8 mouse cellular contexts compared by ENCODE assay signal in genomic region chr4:136970939-136971338, GRCm38 (mm10). TPM values are rescaled to one million over a fixed set of nuclear protein-coding genes. Genes with fewer than 3 reads are reported as not detected.
DNase-seq lines count a peak whose midpoint lies in the region; ATAC-seq lines count a peak whose summit lies in the region.
"Had no signal": no experiment of that assay in that cellular context is flagged by ENCODE, and none has a peak within 500 bp of the region (broad histone marks: within the 10 kb centered on the region; RNA-seq: fewer than 3 reads in every experiment).

No protein-coding gene starts in this region.

- H3K4me1 ChIP-seq in kidney, embryonic 14.5 days (ENCODE audit: control insufficient read depth, insufficient read depth, low read length): peaks cover 4% of the 10 kb centered on the region; the same call in 1 of the 2 replicates

- ATAC-seq in kidney, embryonic 14.5 days (ENCODE audit: low FRiP score, low TSS enrichment): no peak

- WGBS in kidney, embryonic 14.5 days: 9% methylated on average over 6 of the region's 6 CpGs

- H3K27me3 ChIP-seq in kidney, embryonic 14.5 days (ENCODE audit: control insufficient read depth, insufficient read depth, low read length): peaks cover 41% of the 10 kb centered on the region

- no peak overlapping the region for H3K9ac ChIP-seq in kidney, embryonic 14.5 days (ENCODE audit: low read depth, low read length)

- H3K4me2 ChIP-seq in kidney, embryonic 14.5 days (replicated peaks; ENCODE audit: low read depth, low read length): no peak overlapping the region

- H3K9me3 ChIP-seq in kidney, embryonic 14.5 days (ENCODE audit: control insufficient read depth, low read length): no peaks in the 10 kb centered on the region

- DNase-seq in kidney, adult 11 months: peak; percentile 21
- DNase-seq in A20 (ENCODE audit: low read depth, low spot score) (peak; percentile 48), ES-CJ7 (ENCODE audit: low read depth, low spot score) (peak; percentile 45)
- peak; percentile 58 to 77 for DNase-seq in cerebellum, postnatal 25 days
- peak; percentile 65 to 66 for DNase-seq in layer of hippocampus, postnatal 10 days (ENCODE audit: low spot score in 2 of 2)
- DNase-seq in right cerebral cortex, postnatal 4 days: peak; percentile 55

- H3K27ac ChIP-seq in kidney, embryonic 14.5 days (ENCODE audit: low read depth, low read length): no peak overlapping the region
- H3K27ac ChIP-seq: macrophage had no signal

- H3K4me3 ChIP-seq in kidney, embryonic 14.5 days (ENCODE audit: low read length): no peak overlapping the region

- H3K36me3 ChIP-seq in kidney, embryonic 14.5 days (ENCODE audit: control insufficient read depth, insufficient read depth, low read length): no peaks in the 10 kb centered on the region

RNA-seq across cellular contexts. Expression of gene Epha8, which starts 14.3 kb away (rescaled TPM):
- 0.19 and 0.27 TPM in 2 replicates for polyA plus RNA-seq in kidney, embryonic 14.5 days (2014; fragmentation: Nextera tagmentation; extraction: Ambion mirVana)
- 10 to 100 TPM in 1 of 2 experiments, 1 to 10 TPM in 1; 9.5 to 10.6 TPM for total RNA-seq in layer of hippocampus, postnatal 10 days (2021)
- polyA plus RNA-seq: macrophage had no signal
